Mouse (Mus musculus) MEL (cell line): ENCODE measurements at regions not wholly inside any gene's neighbourhood (a gene's known extent, or its start where the extent isn't known, plus 50 kb on each side); places are given as distances from the start of the nearest gene placed in this dataset.

Experiments used
- CHD2 ChIP-seq: IDR thresholded peaks from 2 replicates; pipeline ENCODE4 v1.6.1; 2011; ENCODE audit warnings: low read length, improper control_type of control experiment
- CTCF ChIP-seq, 3 experiments: IDR thresholded peaks in 2 of 3; conservative IDR thresholded peaks in 1 of 3; 2 replicates each; pipeline ENCODE4 v1.5.1; 2011 to 2012; ENCODE audit warnings: low read length in 3 of 3, low read depth in 2 of 3, mild to moderate bottlenecking in 2 of 3, improper control_type of control experiment in 1 of 3, inconsistent platforms in 1 of 3, mixed read lengths in 1 of 3, moderate library complexity in 1 of 3; ENCODE audit not compliant: control insufficient read depth in 1 of 3, insufficient read depth in 1 of 3, poor library complexity in 1 of 3, severe bottlenecking in 1 of 3
- MAX ChIP-seq: IDR thresholded peaks from 2 replicates; pipeline ENCODE4 v1.6.1; 2011; ENCODE audit warnings: low read length, improper control_type of control experiment
- MYB ChIP-seq: IDR thresholded peaks from 2 replicates; pipeline ENCODE4 v1.6.1; 2011; ENCODE audit warnings: mild to moderate bottlenecking, low read depth, low read length, improper control_type of control experiment
- POLR2A ChIP-seq, 2 experiments: IDR thresholded peaks; 2 replicates each; pipeline ENCODE4 v1.6.1; 2011 to 2012; ENCODE audit warnings: low read length in 2 of 2, mild to moderate bottlenecking in 2 of 2, control low read depth in 1 of 2, improper control_type of control experiment in 1 of 2, low read depth in 1 of 2, moderate library complexity in 1 of 2; ENCODE audit not compliant: control insufficient read depth in 1 of 2, insufficient read depth in 1 of 2, poor library complexity in 1 of 2

DNA sequence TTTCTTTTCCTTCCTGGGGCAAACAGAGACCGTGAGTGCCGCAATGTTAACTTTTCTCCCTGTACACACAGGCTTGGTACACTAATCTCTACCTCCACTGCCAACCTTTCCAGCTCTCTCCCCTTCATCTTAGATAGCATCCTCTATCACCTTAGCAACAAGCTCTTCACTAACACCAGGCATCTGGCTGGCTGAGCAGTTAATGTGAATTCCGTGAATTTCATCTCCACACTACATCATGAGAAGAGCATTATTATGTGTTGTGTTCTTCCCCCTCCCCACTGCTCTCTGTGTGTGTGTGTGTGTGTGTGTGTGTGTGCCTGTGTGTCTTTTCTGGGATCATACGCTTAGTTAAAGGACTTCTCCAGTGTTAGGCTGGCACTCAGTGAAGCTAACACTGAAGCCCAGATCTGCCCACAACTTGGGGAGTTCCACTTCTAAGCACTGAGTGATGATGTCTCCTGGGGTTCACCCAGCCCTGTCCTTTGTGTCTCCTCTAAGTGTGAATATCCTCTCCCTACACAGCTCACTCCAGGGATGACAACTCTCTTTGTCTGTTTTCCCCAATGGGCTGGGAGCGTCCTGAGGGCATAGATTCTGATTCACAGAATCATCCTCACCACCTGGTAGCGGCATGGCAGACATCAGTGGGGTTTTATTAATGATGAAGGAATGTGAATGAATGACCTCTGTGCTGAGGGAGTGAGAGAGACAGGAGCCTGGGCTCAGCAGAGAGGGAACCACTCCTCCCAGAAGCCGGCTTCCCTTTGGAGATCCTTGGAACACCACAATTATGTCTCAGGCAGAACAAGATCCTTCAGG is 77.7 kb upstream of the Bnc1 start:
- TF ChIP-seq CHD2 (no peak), CTCF (IDR thresholded peaks at IDR 0.05 in 2 of 3, conservative IDR thresholded peaks at IDR 0.05 in 1 of 3; ENCODE audit: control insufficient read depth in 1 of 3, insufficient read depth in 1 of 3, low read depth in 2 of 3, low read length in 3 of 3, poor library complexity in 1 of 3, severe bottlenecking in 1 of 3) (no peak), POLR2A (IDR thresholded peaks at IDR 0.05; ENCODE audit: control insufficient read depth in 1 of 2, insufficient read depth in 1 of 2, low read depth in 1 of 2, low read length in 2 of 2, poor library complexity in 1 of 2) (no peak), MAX (no peak), MYB (no peak)
